Mouse (Mus musculus) lung, postnatal 14 days (tissue): ENCODE results near the gene Spef1.
"Not testable (repeated sequence)": the region's sequence is repeated elsewhere in the genome, so short reads cannot be mapped to it uniquely, and the experiment has no call there.

Source experiments
- DNase-seq: peaks from one replicate; pipeline ENCODE4 v3.0.0; 2021

Spef1 gene

GRCm38 (mm10) chr2:131186771-131187601 is at the start of gene Spef1, which contains the start of gene Cdc25b:
Gene Spef1, minus strand, starts transcription at chr2:131187282.
Gene Cdc25b, plus strand, starts transcription at chr2:131186949.
- DNase-seq: peak; percentile 89

GRCm38 (mm10) chr2:131234970-131235635 is 48.0 kb upstream of the Spef1 start:
- DNase-seq: no peak

DNA sequence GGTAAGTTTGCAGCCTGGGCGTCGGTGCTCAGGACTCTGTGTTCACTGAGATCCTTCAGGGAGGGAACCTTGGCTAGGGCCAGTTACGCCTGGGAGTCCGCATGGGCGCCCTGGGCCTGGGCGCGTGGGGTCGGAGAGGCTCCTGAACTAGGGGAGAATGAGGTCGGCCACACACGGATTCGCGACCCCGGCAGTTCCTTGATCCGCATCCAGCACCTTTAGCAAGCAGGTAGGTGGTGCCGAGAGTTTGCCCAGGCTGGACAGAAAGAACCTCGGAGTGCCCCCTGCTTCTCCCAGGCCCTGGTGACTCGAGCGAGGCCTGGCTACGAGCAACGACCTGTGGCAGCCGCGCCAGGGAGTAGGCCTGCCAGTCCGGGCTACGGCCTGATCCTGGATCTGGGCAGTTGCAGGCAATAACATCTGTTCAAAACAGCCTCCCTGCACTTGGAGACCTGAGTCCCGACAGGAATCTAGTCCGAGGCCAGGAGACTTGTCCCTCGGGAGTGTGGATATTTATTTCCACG is 47.1 kb upstream of the Spef1 start:
- no peak for DNase-seq

- peak; percentile 95 for DNase-seq
Measured at GRCm38 (mm10) chr2:131233307-131234126, 46.4 kb upstream of the Spef1 start, which contains the start of gene Mavs. Gene Mavs, plus strand, starts transcription at chr2:131234063.

DNA sequence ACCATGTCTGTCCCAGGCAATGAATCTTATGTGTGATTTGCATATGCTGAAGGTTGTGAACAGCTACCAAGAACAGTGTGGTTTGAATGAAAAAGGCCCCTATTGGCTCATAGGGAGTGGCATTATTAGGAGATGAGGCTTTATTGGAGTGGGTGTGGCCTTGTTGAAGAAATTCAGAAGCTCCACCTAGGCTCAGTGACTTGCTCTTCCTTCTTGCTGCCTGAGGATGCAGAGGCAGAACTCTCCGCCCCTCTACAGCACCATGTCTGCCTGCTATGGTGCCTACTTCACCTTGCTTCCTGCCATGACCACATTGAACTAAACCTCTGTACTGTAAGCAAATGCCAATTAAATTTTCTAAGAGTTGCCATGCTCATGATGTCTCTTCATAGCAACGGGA is 45.5 kb upstream of the Spef1 start:
- no peak for DNase-seq

DNA sequence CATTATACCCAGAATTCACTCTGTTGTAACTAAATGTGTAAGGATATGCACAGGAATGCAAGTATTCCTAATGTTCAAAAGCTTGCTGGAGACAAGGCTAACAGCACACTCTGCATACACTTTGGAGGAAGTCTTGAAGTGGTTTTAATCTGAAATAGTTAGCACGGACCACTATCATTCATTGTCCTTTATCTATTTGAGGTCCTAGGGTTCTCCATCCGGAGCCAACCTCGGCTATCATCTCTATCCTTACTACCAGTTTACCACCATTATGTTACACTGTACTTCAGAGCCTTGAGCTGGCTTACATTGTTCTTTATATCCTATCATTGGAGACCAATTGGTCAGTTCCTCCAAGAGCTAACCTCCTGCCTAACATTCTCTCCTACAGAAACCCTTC is 40.2 kb upstream of the Spef1 start:
- no peak for DNase-seq

GRCm38 (mm10) chr2:131226669-131227068 is 39.6 kb upstream of the Spef1 start:
- DNase-seq: not testable (repeated sequence)

GRCm38 (mm10) chr2:131225178-131225577 is 38.1 kb upstream of the Spef1 start:
- no peak for DNase-seq

DNA sequence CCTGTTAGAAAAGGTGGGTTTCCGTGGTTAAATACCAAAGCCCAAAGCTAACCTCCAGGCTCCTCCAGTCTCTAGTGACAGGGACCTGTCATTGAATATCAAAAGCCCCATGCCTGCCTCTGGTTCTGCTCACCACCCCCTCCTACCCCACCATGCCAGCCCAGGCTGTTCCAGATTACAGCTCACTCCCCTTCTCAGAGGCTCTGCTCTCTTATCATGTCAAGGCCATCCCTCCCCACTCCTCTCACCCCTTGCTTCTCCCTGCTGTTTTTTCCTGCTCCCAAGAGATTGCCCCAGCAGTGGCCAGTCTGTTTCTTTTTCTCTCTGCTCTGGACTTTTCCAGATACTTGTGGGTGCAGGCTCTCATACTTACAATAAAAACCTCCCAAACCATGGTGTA is 36.5 kb upstream of the Spef1 start:
- no peak for DNase-seq

GRCm38 (mm10) chr2:131222562-131222961 is 35.5 kb upstream of the Spef1 start:
- no peak for DNase-seq

DNA sequence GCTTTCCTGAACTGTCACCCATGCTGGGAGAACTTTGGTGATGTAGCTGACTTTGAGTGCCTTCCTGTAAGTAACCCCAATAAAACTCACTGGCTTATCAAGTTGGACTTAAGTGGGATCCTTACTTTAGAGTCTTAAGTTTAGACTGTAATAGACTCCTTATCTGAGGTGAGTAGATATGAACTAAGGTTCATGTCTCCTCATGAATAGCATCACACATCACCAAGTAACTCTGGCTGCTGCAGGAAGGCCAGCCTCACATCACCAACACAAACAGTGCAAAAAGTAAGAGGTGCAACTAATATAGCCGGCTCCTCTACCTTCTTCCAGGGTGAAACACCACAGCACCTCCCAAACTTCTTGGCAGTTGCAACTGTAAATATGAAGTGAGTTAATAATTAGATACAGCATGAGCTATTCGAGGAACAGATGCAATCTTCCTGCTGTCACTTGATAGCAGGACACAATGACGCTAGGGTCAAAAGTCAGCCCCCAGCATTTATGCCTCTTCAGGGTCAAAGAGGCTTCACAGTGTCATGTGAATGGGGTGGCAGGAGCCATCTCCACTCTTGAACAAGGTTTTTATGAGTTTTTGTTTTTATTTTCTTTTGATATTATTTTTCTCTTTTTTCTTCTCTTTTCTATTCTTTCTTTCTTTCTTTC is 34.9 kb upstream of the Spef1 start:
- no peak for DNase-seq

- no peak for DNase-seq
Measured at GRCm38 (mm10) chr2:131220030-131220429, 32.9 kb upstream of the Spef1 start.

GRCm38 (mm10) chr2:131215941-131216858 is 29.1 kb upstream of the Spef1 start:
- no peak for DNase-seq

GRCm38 (mm10) chr2:131213773-131214172 is 26.7 kb upstream of the Spef1 start:
- DNase-seq: no peak

GRCm38 (mm10) chr2:131211026-131211615 is 24.0 kb upstream of the Spef1 start:
- peak; percentile 38 for DNase-seq

DNA sequence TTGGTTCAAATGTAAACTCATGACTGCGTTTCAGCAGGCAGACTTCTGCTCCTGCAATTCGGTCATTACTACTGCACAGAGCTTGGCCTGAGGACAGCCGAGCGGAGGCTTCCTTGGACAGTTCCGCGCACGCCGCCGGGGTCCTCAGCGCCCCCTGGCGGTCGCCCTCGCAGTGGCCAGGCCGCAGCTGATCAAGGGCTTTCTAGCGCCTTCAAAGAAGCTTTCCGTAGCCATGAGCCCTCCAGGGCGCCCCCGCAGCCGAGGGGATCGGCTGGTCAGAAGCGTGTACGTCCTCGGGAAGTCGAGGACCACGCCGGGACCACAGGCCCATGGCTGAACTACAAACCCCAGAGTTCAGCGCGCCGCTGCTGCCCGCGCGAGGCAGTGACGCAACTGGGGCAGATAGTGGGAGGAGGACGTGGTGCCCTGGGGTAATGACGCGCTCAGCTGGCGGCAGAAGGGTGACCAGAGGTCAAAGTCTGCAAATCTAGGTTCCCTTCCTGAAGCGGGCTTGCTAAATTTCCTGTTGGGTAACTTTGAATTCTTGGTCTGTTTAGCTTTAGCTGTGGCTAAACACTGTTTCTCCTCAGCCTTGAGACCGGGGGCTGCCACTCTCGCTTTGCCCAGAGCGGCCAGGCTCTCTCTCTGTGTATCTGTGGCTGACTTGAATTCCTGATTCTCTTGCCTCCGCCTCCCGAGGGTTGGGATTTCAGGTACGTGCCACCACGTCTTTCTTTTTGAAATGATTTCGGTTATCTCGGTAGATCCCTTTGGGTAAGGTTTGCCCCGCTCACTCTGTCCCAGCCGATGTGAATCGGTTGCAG is 23.1 kb upstream of the Spef1 start:
- peak; percentile 96 for DNase-seq

GRCm38 (mm10) chr2:131209125-131209795 is 22.2 kb upstream of the Spef1 start:
- DNase-seq: peak; percentile 23

GRCm38 (mm10) chr2:131208356-131208755 is 21.3 kb upstream of the Spef1 start:
- DNase-seq: no peak

- DNase-seq: no peak
Measured at GRCm38 (mm10) chr2:131206778-131207177, 19.7 kb upstream of the Spef1 start, which contains the start of gene Ap5s1. Gene Ap5s1, plus strand, starts transcription at chr2:131207078.
